8 mouse cellular contexts compared by ENCODE assay signal in genomic region chr1:93479476-93480083, GRCm38 (mm10). TPM values are rescaled to one million over a fixed set of nuclear protein-coding genes. Genes with fewer than 3 reads are reported as not detected.
DNase-seq lines count a peak whose midpoint lies in the region; ATAC-seq and TF ChIP-seq lines count a peak whose summit lies in the region.

No protein-coding gene starts in this region.

- H3K9me3 ChIP-seq in CH12.LX (replicated peaks; ENCODE audit: low read length) = no peaks in the 10 kb centered on the region
- H3K9me3 ChIP-seq in heart, embryonic 12.5 days (replicated peaks) = no peaks in the 10 kb centered on the region
- no peaks in the 10 kb centered on the region for H3K9me3 ChIP-seq in stomach, embryonic 16.5 days (replicated peaks; ENCODE audit: control insufficient read depth, low read length)

- TF ChIP-seq CTCF in CH12.LX (conservative IDR thresholded peaks at IDR 0.05 in 1 of 2, IDR thresholded peaks at IDR 0.05 in 1 of 2; ENCODE audit: low read depth in 2 of 2, low read length in 2 of 2) = no peak

- 3% methylated on average over 23 of the region's 23 CpGs for WGBS in heart, embryonic 12.5 days
- 4% methylated on average over 23 of the region's 23 CpGs for WGBS in stomach, embryonic 16.5 days

- peak overlapping the region; percentile 78 for H3K4me2 ChIP-seq in CH12.LX (ENCODE audit: insufficient read depth, low read depth, poor library complexity, severe bottlenecking)
- H3K4me2 ChIP-seq in heart, embryonic 12.5 days = peak overlapping the region; percentile 81
- H3K4me2 ChIP-seq in stomach, embryonic 16.5 days (ENCODE audit: low read depth, low read length) = peak overlapping the region; percentile 72

- H3K36me3 ChIP-seq in CH12.LX (replicated peaks in 1 of 2; ENCODE audit: control insufficient read depth in 1 of 2, insufficient read depth in 1 of 2, low read length in 1 of 2) = peaks cover 0 to 7% of the 10 kb centered on the region in 2 experiments
- H3K36me3 ChIP-seq in heart, embryonic 12.5 days = no peaks in the 10 kb centered on the region
- H3K36me3 ChIP-seq in stomach, embryonic 16.5 days (ENCODE audit: control insufficient read depth, insufficient read depth, low read length) = no peaks in the 10 kb centered on the region

- in situ Hi-C loops in CH12.LX (cut with MboI; ENCODE audit: low pct_ligation_motif_present, low pct_unique_long_range_greater_than_20kb, low sequenced_read_pairs) = no loop called here

- peak overlapping the region; percentile 72 for H3K27ac ChIP-seq in CH12.LX (ENCODE audit: insufficient read depth, low read depth)
- H3K27ac ChIP-seq in brown adipose tissue, adult 24 weeks (replicated peaks; ENCODE audit: low read depth, low read length) = peak overlapping the region; percentile 97
- peak overlapping the region; percentile 97 for H3K27ac ChIP-seq in heart, embryonic 12.5 days (ENCODE audit: poor library complexity, severe bottlenecking)
- H3K27ac ChIP-seq in stomach, embryonic 16.5 days (ENCODE audit: low read length) = peak overlapping the region; percentile 91

- H3K27me3 ChIP-seq in CH12.LX (replicated peaks) = no peaks in the 10 kb centered on the region
- no peaks in the 10 kb centered on the region for H3K27me3 ChIP-seq in heart, embryonic 12.5 days (replicated peaks)
- no peaks in the 10 kb centered on the region for H3K27me3 ChIP-seq in stomach, embryonic 16.5 days (ENCODE audit: control insufficient read depth, insufficient read depth, low read length)

- TF ChIP-seq EP300 in CH12.LX (IDR thresholded peaks at IDR 0.05; ENCODE audit: low read length) = no peak

- H3K9ac ChIP-seq in CH12.LX (ENCODE audit: insufficient read depth, low read depth) = peak overlapping the region; percentile 81
- peak overlapping the region; percentile 94 for H3K9ac ChIP-seq in heart, embryonic 12.5 days
- H3K9ac ChIP-seq in stomach, embryonic 16.5 days (ENCODE audit: low read length) = peak overlapping the region; percentile 92

- peak; percentile 18 for DNase-seq in heart, adult 8-10 months (ENCODE audit: low spot score)
- no peak for DNase-seq in heart, adult 18-20 months
- no peak for DNase-seq in CH12.LX (ENCODE audit: extremely low read depth)
- DNase-seq in kidney, postnatal 36 days = peak; percentile 5 to 33

- no peak for TF ChIP-seq POLR2A in CH12.LX (IDR thresholded peaks at IDR 0.05; ENCODE audit: low read depth, low read length)

- dilution Hi-C loops in CH12.LX (cut with MboI; ENCODE audit: extremely low pct_ligation_motif_present, extremely low pct_unique_long_range_greater_than_20kb, low sequenced_read_pairs) = no loop called here

- no peak for TF ChIP-seq RAD21 in CH12.LX (IDR thresholded peaks at IDR 0.05; ENCODE audit: low read depth, low read length)

- H3K4me3 ChIP-seq in CH12.LX (replicated peaks in 1 of 3; ENCODE audit: low read depth in 2 of 3, low read length in 2 of 3, poor library complexity in 1 of 3) = peak overlapping the region; percentile 75 to 84 (median 80)
- peak overlapping the region; percentile 99 for H3K4me3 ChIP-seq in brown adipose tissue, adult 24 weeks (ENCODE audit: insufficient read depth, low read depth, low read length)
- H3K4me3 ChIP-seq in heart, embryonic 12.5 days = peak overlapping the region; percentile 89
- H3K4me3 ChIP-seq in stomach, embryonic 16.5 days (replicated peaks; ENCODE audit: low read length) = peak overlapping the region; percentile 92

- peaks cover 0 to 49% of the 10 kb centered on the region in 2 experiments; a peak in 2 of 4 replicates for H3K4me1 ChIP-seq in CH12.LX (ENCODE audit: control insufficient read depth in 1 of 2, insufficient read depth in 2 of 2)
- H3K4me1 ChIP-seq in brown adipose tissue, adult 24 weeks (ENCODE audit: control insufficient read depth, insufficient read depth, insufficient read length, low read length) = no peaks in the 10 kb centered on the region; the same call in 1 of the 2 replicates
- H3K4me1 ChIP-seq in heart, embryonic 12.5 days (replicated peaks) = peaks cover 12% of the 10 kb centered on the region
- peaks cover 11% of the 10 kb centered on the region for H3K4me1 ChIP-seq in stomach, embryonic 16.5 days (ENCODE audit: control insufficient read depth, insufficient read depth, low read length)

- H3K79me2 ChIP-seq in CH12.LX (replicated peaks; ENCODE audit: control insufficient read depth, extremely low read depth, insufficient read depth, poor library complexity, severe bottlenecking) = peaks cover 60% of the 10 kb centered on the region

- no peak for ATAC-seq in heart, embryonic 12.5 days (ENCODE audit: insufficient number of reproducible peaks, low FRiP score)
- 0 out of 2 replicates have a peak, but pooled peaks have one; percentile 2 for ATAC-seq in megakaryocyte progenitor cell, adult 5-6 weeks (replicated peaks; ENCODE audit: poor library complexity)
- no peak for ATAC-seq in stomach, embryonic 16.5 days (ENCODE audit: insufficient read depth, low FRiP score)

TF ChIP-seq in CH12.LX, 34 proteins besides CTCF, POLR2A, EP300 and RAD21:
- 0 out of 2 replicates have a peak, but pooled peaks have one; percentile 30 for TF ChIP-seq UBTF (IDR thresholded peaks at IDR 0.05; ENCODE audit: low read depth, low read length)
- TF ChIP-seq TBP (conservative IDR thresholded peaks at IDR 0.05; ENCODE audit: low read depth, low read length) = no peak

RNA-seq across cellular contexts. Expression of gene Hdlbp, which starts 1.0 kb away (rescaled TPM):
- 100 to 1,000 TPM; 558 to 656 (median 619) TPM for total RNA-seq in heart, adult 8-10 months (2022)
- 100 to 1,000 TPM; 521 to 556 TPM for total RNA-seq in heart, adult 18-20 months (2021)
- total RNA-seq in CH12.LX (2012; rRNA removed) (114 and 117 TPM in 2 replicates), CH12.LX (2014; rRNA removed) (103 and 106 TPM in 2 replicates)
- 178 and 179 TPM in 2 replicates for polyA plus RNA-seq in CH12.LX (2012; ENCODE audit: insufficient read length, low read depth)
- polyA plus RNA-seq in brown adipose tissue, adult 24 weeks (2012; ENCODE audit: insufficient read depth, insufficient read length, missing spikeins) = 109 and 148 TPM in 2 replicates
- 166 and 168 TPM in 2 replicates for polyA plus RNA-seq in heart, embryonic 12.5 days (2016; fragmentation: Nextera tagmentation; extraction: Ambion mirVana)
- total RNA-seq in megakaryocyte progenitor cell, adult 5-6 weeks (2015) = 153 and 154 TPM in 2 replicates
- total RNA-seq in megakaryocyte progenitor cell, adult 5-6 weeks (2017) = 115 and 138 TPM in 2 replicates
- polyA plus RNA-seq in stomach, embryonic 16.5 days (2015; fragmentation: Nextera tagmentation; extraction: Ambion mirVana) = 162 and 165 TPM in 2 replicates

RNA-seq across cellular contexts. Expression of gene Farp2, which starts 32.3 kb away (rescaled TPM):
- total RNA-seq in heart, adult 8-10 months (2022) = 10 to 100 TPM; 19.1 to 25.2 (median 22.3) TPM
- total RNA-seq in heart, adult 18-20 months (2021) = 10 to 100 TPM; 21.5 to 22.0 TPM
- total RNA-seq in CH12.LX (2012; rRNA removed) (1.8 and 2.4 TPM in 2 replicates), CH12.LX (2014; rRNA removed) (0.58 and 0.89 TPM in 2 replicates)
- 1.6 and 2.1 TPM in 2 replicates for polyA plus RNA-seq in CH12.LX (2012; ENCODE audit: insufficient read length, low read depth)
- polyA plus RNA-seq in brown adipose tissue, adult 24 weeks (2012; ENCODE audit: insufficient read depth, insufficient read length, missing spikeins) = 3.4 and 8.6 TPM in 2 replicates
- polyA plus RNA-seq in heart, embryonic 12.5 days (2016; fragmentation: Nextera tagmentation; extraction: Ambion mirVana) = 4.2 and 5.4 TPM in 2 replicates
- 2.6 and 5.0 TPM in 2 replicates for total RNA-seq in megakaryocyte progenitor cell, adult 5-6 weeks (2015)
- total RNA-seq in megakaryocyte progenitor cell, adult 5-6 weeks (2017) = 1.0 and 1.1 TPM in 2 replicates
- polyA plus RNA-seq in stomach, embryonic 16.5 days (2015; fragmentation: Nextera tagmentation; extraction: Ambion mirVana) = 6.9 and 7.2 TPM in 2 replicates

Comparison
In these comparisons a context has a peak if more than half of its experiments do, and no peak if none do; other contexts are left out.
1. DNase-seq: peak in heart, adult 8-10 months (single experiment) and kidney, postnatal 36 days (2 of 2); none in heart, adult 18-20 months (0 of 2) and CH12.LX (single experiment).
2. Peak in every context shown above with its lines, with median percentiles within 50 percentile points of each other: H3K27ac ChIP-seq, H3K4me2 ChIP-seq, H3K4me3 ChIP-seq and H3K9ac ChIP-seq.